Mouse (Mus musculus) left cerebral cortex, postnatal 10 days (tissue): Measurements from ENCODE around the gene Olfr65. TPM values are rescaled to one million over a fixed set of nuclear protein-coding genes. Genes with fewer than 3 reads are reported as not detected.

Source experiments
- total RNA-seq, 2 experiments: library from RNA; stranded (reverse); gene quantifications; 2 replicates each; pipeline ENCODE4 v1.2.3; 2021

Gene Olfr65
- total RNA-seq, 2 experiments from 2014 or later = 0.19 TPM; not detected in 1

Other genes with a start within 250 kb of the Olfr65 start
- not detected for gene Olfr623, start 239.8 kb upstream of the Olfr65 start, total RNA-seq
- not detected for gene Olfr624, start 232.3 kb upstream of the Olfr65 start, total RNA-seq
- gene Olfr625-ps1, start 220.8 kb upstream of the Olfr65 start, total RNA-seq = not detected
- gene Olfr243, start 188.8 kb upstream of the Olfr65 start, total RNA-seq = not detected
- gene Olfr628, start 173.1 kb upstream of the Olfr65 start, total RNA-seq = not detected
- not detected for gene Olfr629, start 158.5 kb upstream of the Olfr65 start, total RNA-seq
- gene Olfr630, start 146.2 kb upstream of the Olfr65 start, total RNA-seq = not detected
- gene Olfr69, start 131.9 kb upstream of the Olfr65 start, total RNA-seq = not detected
- gene Olfr68, start 123.8 kb upstream of the Olfr65 start, total RNA-seq = not detected
- not detected for gene Olfr67, start 111.7 kb upstream of the Olfr65 start, total RNA-seq
- 100 to 1,000 TPM in 1 of 2 experiments, 10 to 100 TPM in 1; 58.1 to 118 TPM for gene Hbb-bt, start 89.5 kb upstream of the Olfr65 start, total RNA-seq
- gene Hbb-bs, start 75.4 kb upstream of the Olfr65 start, total RNA-seq = 100 to 1,000 TPM; 487 to 924 TPM
- not detected for gene Hbb-bh2, start 63.0 kb upstream of the Olfr65 start, total RNA-seq
- not detected for gene Hbb-bh1, start 60.3 kb upstream of the Olfr65 start, total RNA-seq
- gene Hbb-y, start 50.3 kb upstream of the Olfr65 start, total RNA-seq = not detected
- not detected for gene Olfr66, start 17.2 kb upstream of the Olfr65 start, total RNA-seq
- gene Olfr64, start 9.0 kb upstream of the Olfr65 start, total RNA-seq = not detected
- not detected for gene Olfr631, start 25.3 kb downstream of the Olfr65 start, total RNA-seq
- gene Olfr632, start 30.9 kb downstream of the Olfr65 start, total RNA-seq = under 1 TPM in 1 of 2 experiments, not detected in 1; 0.26 TPM
- not detected for gene Olfr633, start 41.0 kb downstream of the Olfr65 start, total RNA-seq
- under 1 TPM; 0.04 to 0.06 TPM for gene Olfr635, start 67.7 kb downstream of the Olfr65 start, total RNA-seq
- gene Olfr638, start 95.3 kb downstream of the Olfr65 start, total RNA-seq = not detected
- under 1 TPM; 0.11 to 0.20 TPM for gene Olfr639, start 113.8 kb downstream of the Olfr65 start, total RNA-seq
- not detected for gene Olfr640, start 122.1 kb downstream of the Olfr65 start, total RNA-seq
- gene Olfr641, start 132.0 kb downstream of the Olfr65 start, total RNA-seq = not detected
- not detected for gene Olfr642, start 149.2 kb downstream of the Olfr65 start, total RNA-seq
- gene 4930516K23Rik, start 158.0 kb downstream of the Olfr65 start, total RNA-seq = not detected
- not detected for gene Olfr644, start 168.4 kb downstream of the Olfr65 start, total RNA-seq
- gene Olfr645, start 182.0 kb downstream of the Olfr65 start, total RNA-seq = not detected
- gene Olfr646, start 201.4 kb downstream of the Olfr65 start, total RNA-seq = not detected
- not detected for gene Ubqln5, start 226.3 kb downstream of the Olfr65 start, total RNA-seq
- gene Olfr643, start 233.9 kb downstream of the Olfr65 start, total RNA-seq = not detected
- not detected for gene Ubqln3, start 239.8 kb downstream of the Olfr65 start, total RNA-seq
- not detected for gene Ubqlnl, start 247.1 kb downstream of the Olfr65 start, total RNA-seq